Mouse (Mus musculus) liver, postnatal 0 days (tissue): ENCODE data around the gene Pde6h.

Experiments
- CTCF ChIP-seq: sonication (generic); IDR thresholded peaks from 2 replicates; pipeline ENCODE4 v1.5.1; 2016; ENCODE audit warnings: antibody characterized with exemption, low read depth
- EP300 ChIP-seq: IDR thresholded peaks from 2 replicates; pipeline ENCODE4 v1.6.1; 2016; ENCODE audit warnings: antibody characterized with exemption, low read depth, mild to moderate bottlenecking

DNA sequence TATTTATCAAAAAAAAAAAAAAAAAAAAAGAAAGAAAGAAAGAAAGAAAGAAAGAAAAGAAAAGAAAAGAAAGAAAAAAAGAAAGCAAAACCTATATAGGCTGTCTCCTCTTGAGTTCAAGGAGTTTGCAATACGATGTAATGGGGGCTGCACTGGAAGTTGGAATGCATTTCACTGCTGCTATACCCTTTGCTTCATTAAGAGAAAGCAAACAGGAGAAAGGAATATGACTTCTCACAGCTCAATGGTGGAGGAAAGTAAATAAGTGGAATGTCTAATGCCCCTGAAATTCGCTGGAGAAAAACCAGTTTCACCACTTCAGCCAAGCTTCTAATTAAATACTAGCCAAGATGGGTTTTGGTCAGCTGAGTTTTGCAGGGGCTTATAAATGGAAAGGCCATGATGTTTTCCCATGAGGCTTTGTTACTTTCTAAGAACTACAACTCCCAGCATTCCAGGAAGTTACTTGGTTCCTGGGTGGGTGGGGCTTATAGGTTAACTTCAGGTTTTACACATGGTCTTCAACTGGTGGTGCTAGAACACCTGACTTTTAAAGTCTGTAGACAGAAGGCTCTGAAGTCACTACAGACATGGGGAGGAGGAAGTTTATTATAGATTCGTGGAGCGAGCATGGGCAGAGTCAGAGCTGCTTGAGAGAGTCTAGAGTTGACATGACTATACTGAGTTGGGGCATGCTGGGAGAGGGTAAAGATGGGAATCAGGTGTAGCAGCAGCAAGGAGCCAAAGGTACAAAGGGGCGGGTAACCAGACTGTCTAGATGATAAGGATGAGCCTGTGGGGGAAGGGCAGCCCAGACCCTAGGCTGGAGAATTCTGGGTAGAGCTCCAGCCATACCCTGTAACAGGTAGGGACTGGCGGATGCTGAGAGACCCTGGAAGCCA is 77.9 kb downstream of the Pde6h start:
- TF ChIP-seq EP300: no peak
- no peak for TF ChIP-seq CTCF
